18 mouse cellular contexts compared by ENCODE assay signal in the genomic region with DNA sequence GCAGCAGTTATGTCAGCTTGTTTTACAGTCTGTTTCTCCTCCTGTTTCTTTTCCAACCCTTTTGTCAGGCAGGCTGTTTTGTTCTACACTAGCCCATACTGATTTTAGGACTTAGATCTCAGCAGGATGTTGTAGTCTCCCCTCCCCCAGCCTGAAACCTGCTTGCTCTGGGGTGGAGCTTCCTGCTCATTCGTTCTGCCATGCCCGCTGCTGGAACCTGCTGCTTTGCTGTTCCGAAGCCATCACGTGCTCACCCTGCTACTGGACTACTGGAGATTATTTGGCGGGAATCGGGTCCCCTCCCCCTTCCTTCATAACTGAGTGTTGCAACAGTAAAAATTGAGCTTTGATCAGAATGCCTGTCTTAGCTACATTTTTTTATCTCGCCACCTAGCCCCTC. TPM values are rescaled to one million over a fixed set of nuclear protein-coding genes. Genes with fewer than 3 reads are reported as not detected.
A peak's percentile ranks its signal among the peaks of the same experiment; 100 is the strongest.
DNase-seq lines count a peak whose midpoint lies in the region; ATAC-seq and TF ChIP-seq lines count a peak whose summit lies in the region.
"Not testable (repeated sequence)": the region's sequence is repeated elsewhere in the genome, so short reads cannot be mapped to it uniquely, and the experiment has no call there.
"Had no signal": no experiment of that assay in that cellular context is flagged by ENCODE, and none has a peak within 500 bp of the region (broad histone marks: within the 10 kb centered on the region; RNA-seq: fewer than 3 reads in every experiment).

No protein-coding gene starts in this region.

- TF ChIP-seq EP300 in ES-Bruce4 (IDR thresholded peaks at IDR 0.05; ENCODE audit: insufficient read depth, low read depth, low read length) = peak; percentile 74; the same call in 1 of the 2 replicates

- not testable (repeated sequence) for TF ChIP-seq POLR2A in ES-Bruce4 (IDR thresholded peaks at IDR 0.05; ENCODE audit: insufficient read depth, low read length)

- peak; percentile 68 for DNase-seq in ZHBTc4 (ENCODE audit: low read depth, low spot score)
- DNase-seq in embryonic facial prominence, embryonic 10.5 days (ENCODE audit: low spot score) = peak; percentile 8

- peak overlapping the region; percentile 17; the same call in 1 of the 2 replicates for H3K4me2 ChIP-seq in hindbrain, embryonic 16.5 days (ENCODE audit: low read length)
- 0 out of 2 replicates have a peak overlapping the region, but pooled peaks have one; percentile 9 for H3K4me2 ChIP-seq in midbrain, embryonic 16.5 days (ENCODE audit: low read length)

- H3K36me3 ChIP-seq in ES-Bruce4 (ENCODE audit: control insufficient read depth, insufficient read depth, low read length, poor library complexity, severe bottlenecking); embryonic facial prominence, embryonic 10.5 days (replicated peaks); hindbrain, embryonic 16.5 days (ENCODE audit: control insufficient read depth, insufficient read depth, low read length); midbrain, embryonic 16.5 days (ENCODE audit: control insufficient read depth, insufficient read depth, low read length): not testable (repeated sequence)

- ATAC-seq in hindbrain, embryonic 16.5 days; midbrain, embryonic 16.5 days: not testable (repeated sequence)

- not testable (repeated sequence) for H3K9ac ChIP-seq in ES-Bruce4 (ENCODE audit: low read depth, poor library complexity, severe bottlenecking); hindbrain, embryonic 16.5 days (ENCODE audit: low read depth, low read length); midbrain, embryonic 16.5 days (ENCODE audit: low read depth, low read length)

- H3K27ac ChIP-seq in ES-Bruce4 (ENCODE audit: insufficient read depth, low read length) = peak overlapping the region; percentile 20; the same call in 1 of the 2 replicates
- H3K27ac ChIP-seq in embryonic facial prominence, embryonic 10.5 days (replicated peaks); hindbrain, embryonic 16.5 days (ENCODE audit: low read depth, low read length); midbrain, embryonic 16.5 days (ENCODE audit: low read length): not testable (repeated sequence)

- H3K27me3 ChIP-seq in ES-Bruce4 (ENCODE audit: control insufficient read depth, insufficient read depth, low read length, poor library complexity, severe bottlenecking); embryonic facial prominence, embryonic 10.5 days (replicated peaks; ENCODE audit: low read depth, poor library complexity, severe bottlenecking); hindbrain, embryonic 16.5 days (replicated peaks; ENCODE audit: control insufficient read depth, insufficient read depth, low read length); midbrain, embryonic 16.5 days (ENCODE audit: control insufficient read depth, insufficient read depth, low read depth, low read length): not testable (repeated sequence)

- not testable (repeated sequence) for H3K4me3 ChIP-seq in ES-Bruce4 (ENCODE audit: low read depth, low read length); embryonic facial prominence, embryonic 10.5 days; hindbrain, embryonic 16.5 days (ENCODE audit: low read length); midbrain, embryonic 16.5 days (ENCODE audit: low read depth, low read length)

- H3K4me1 ChIP-seq in ES-Bruce4 (ENCODE audit: control insufficient read depth, insufficient read depth, low read length); embryonic facial prominence, embryonic 10.5 days; hindbrain, embryonic 16.5 days (ENCODE audit: control insufficient read depth, insufficient read depth, low read depth, low read length); midbrain, embryonic 16.5 days (ENCODE audit: control insufficient read depth, insufficient read depth, low read length): not testable (repeated sequence)

- H3K9me3 ChIP-seq in ES-Bruce4 (replicated peaks; ENCODE audit: control insufficient read depth, insufficient read depth, low read length, poor library complexity, severe bottlenecking); embryonic facial prominence, embryonic 10.5 days; hindbrain, embryonic 16.5 days (ENCODE audit: control insufficient read depth, low read length); midbrain, embryonic 16.5 days (replicated peaks; ENCODE audit: control insufficient read depth, low read length, poor library complexity, severe bottlenecking): not testable (repeated sequence)

- WGBS in embryonic facial prominence, embryonic 10.5 days = 42% methylated on average over 7 of the region's 7 CpGs
- WGBS in hindbrain, embryonic 16.5 days = 30% methylated on average over 7 of the region's 7 CpGs
- WGBS in midbrain, embryonic 16.5 days = 30% methylated on average over 7 of the region's 7 CpGs

- TF ChIP-seq CTCF in ES-Bruce4 (IDR thresholded peaks at IDR 0.05; ENCODE audit: low read depth, low read length) = not testable (repeated sequence)

RNA-seq across cellular contexts. Expression of gene Vmn1r210, which starts 1.8 kb away (rescaled TPM):
- polyA plus RNA-seq in ES-Bruce4 (2011; ENCODE audit: insufficient read depth, insufficient read length, low read depth, missing spikeins) = not detected in 2 replicates
- not detected in 2 replicates for polyA plus RNA-seq in embryonic facial prominence, embryonic 10.5 days (2016; fragmentation: Nextera tagmentation; extraction: Ambion mirVana)
- polyA plus RNA-seq in hindbrain, embryonic 16.5 days (2015; fragmentation: Nextera tagmentation; extraction: Ambion mirVana) = not detected in 2 replicates
- polyA plus RNA-seq in midbrain, embryonic 16.5 days (2015; fragmentation: Nextera tagmentation; extraction: Ambion mirVana) = not detected in 2 replicates
- polyA plus RNA-seq: adrenal gland, adult 2 months; embryonic facial prominence, embryonic 12.5 days; embryonic facial prominence, embryonic 15.5 days; forebrain, embryonic 11.5 days; forebrain, embryonic 15.5 days; gonadal fat pad, adult 2 months; heart, embryonic 12.5 days; heart, embryonic 15.5 days; hindbrain, embryonic 10.5 days; hindbrain, embryonic 13.5 days; intestine, embryonic 14.5 days; intestine, postnatal 0 days; kidney, adult 2 months had no signal

RNA-seq across cellular contexts. Expression of gene Vmn1r209, which starts 19.9 kb away (rescaled TPM):
- polyA plus RNA-seq in ES-Bruce4 (2011; ENCODE audit: insufficient read depth, insufficient read length, low read depth, missing spikeins) = not detected in 2 replicates
- polyA plus RNA-seq in embryonic facial prominence, embryonic 10.5 days (2016; fragmentation: Nextera tagmentation; extraction: Ambion mirVana) = not detected in 2 replicates
- polyA plus RNA-seq in hindbrain, embryonic 16.5 days (2015; fragmentation: Nextera tagmentation; extraction: Ambion mirVana) = not detected in 2 replicates
- not detected in 2 replicates for polyA plus RNA-seq in midbrain, embryonic 16.5 days (2015; fragmentation: Nextera tagmentation; extraction: Ambion mirVana)
- polyA plus RNA-seq: adrenal gland, adult 2 months; embryonic facial prominence, embryonic 12.5 days; embryonic facial prominence, embryonic 15.5 days; forebrain, embryonic 11.5 days; forebrain, embryonic 15.5 days; gonadal fat pad, adult 2 months; heart, embryonic 12.5 days; heart, embryonic 15.5 days; hindbrain, embryonic 10.5 days; hindbrain, embryonic 13.5 days; intestine, embryonic 14.5 days; intestine, postnatal 0 days; kidney, adult 2 months had no signal

RNA-seq across cellular contexts. Expression of gene Vmn1r211, which starts 28.0 kb away (rescaled TPM):
- polyA plus RNA-seq in ES-Bruce4 (2011; ENCODE audit: insufficient read depth, insufficient read length, low read depth, missing spikeins) = not detected in 2 replicates
- not detected in 2 replicates for polyA plus RNA-seq in embryonic facial prominence, embryonic 10.5 days (2016; fragmentation: Nextera tagmentation; extraction: Ambion mirVana)
- polyA plus RNA-seq in hindbrain, embryonic 16.5 days (2015; fragmentation: Nextera tagmentation; extraction: Ambion mirVana) = not detected in 2 replicates
- polyA plus RNA-seq in midbrain, embryonic 16.5 days (2015; fragmentation: Nextera tagmentation; extraction: Ambion mirVana) = not detected in 2 replicates
- polyA plus RNA-seq: adrenal gland, adult 2 months; embryonic facial prominence, embryonic 12.5 days; embryonic facial prominence, embryonic 15.5 days; forebrain, embryonic 11.5 days; forebrain, embryonic 15.5 days; gonadal fat pad, adult 2 months; heart, embryonic 12.5 days; heart, embryonic 15.5 days; hindbrain, embryonic 10.5 days; hindbrain, embryonic 13.5 days; intestine, embryonic 14.5 days; intestine, postnatal 0 days; kidney, adult 2 months had no signal

RNA-seq across cellular contexts. Expression of gene Vmn1r208, which starts 52.2 kb away (rescaled TPM):
- polyA plus RNA-seq in ES-Bruce4 (2011; ENCODE audit: insufficient read depth, insufficient read length, low read depth, missing spikeins) = 0.31 TPM in 1 of 2 replicates, not detected in the other
- polyA plus RNA-seq in embryonic facial prominence, embryonic 10.5 days (2016; fragmentation: Nextera tagmentation; extraction: Ambion mirVana) = not detected in 2 replicates
- not detected in 2 replicates for polyA plus RNA-seq in hindbrain, embryonic 16.5 days (2015; fragmentation: Nextera tagmentation; extraction: Ambion mirVana)
- polyA plus RNA-seq in midbrain, embryonic 16.5 days (2015; fragmentation: Nextera tagmentation; extraction: Ambion mirVana) = not detected in 2 replicates
- polyA plus RNA-seq: adrenal gland, adult 2 months; embryonic facial prominence, embryonic 12.5 days; embryonic facial prominence, embryonic 15.5 days; forebrain, embryonic 11.5 days; forebrain, embryonic 15.5 days; gonadal fat pad, adult 2 months; heart, embryonic 12.5 days; heart, embryonic 15.5 days; hindbrain, embryonic 10.5 days; hindbrain, embryonic 13.5 days; intestine, embryonic 14.5 days; intestine, postnatal 0 days; kidney, adult 2 months had no signal

RNA-seq across cellular contexts. Expression of gene Vmn1r212, which starts 54.6 kb away (rescaled TPM):
- not detected in 2 replicates for polyA plus RNA-seq in ES-Bruce4 (2011; ENCODE audit: insufficient read depth, insufficient read length, low read depth, missing spikeins)
- polyA plus RNA-seq in embryonic facial prominence, embryonic 10.5 days (2016; fragmentation: Nextera tagmentation; extraction: Ambion mirVana) = not detected in 2 replicates
- polyA plus RNA-seq in hindbrain, embryonic 16.5 days (2015; fragmentation: Nextera tagmentation; extraction: Ambion mirVana) = not detected in 2 replicates
- not detected in 2 replicates for polyA plus RNA-seq in midbrain, embryonic 16.5 days (2015; fragmentation: Nextera tagmentation; extraction: Ambion mirVana)
- polyA plus RNA-seq: adrenal gland, adult 2 months; embryonic facial prominence, embryonic 12.5 days; embryonic facial prominence, embryonic 15.5 days; forebrain, embryonic 11.5 days; forebrain, embryonic 15.5 days; gonadal fat pad, adult 2 months; heart, embryonic 12.5 days; heart, embryonic 15.5 days; hindbrain, embryonic 10.5 days; hindbrain, embryonic 13.5 days; intestine, embryonic 14.5 days; intestine, postnatal 0 days; kidney, adult 2 months had no signal
